Mouse (Mus musculus) adrenal gland, adult 2 months (tissue): ENCODE data around the gene Spon1. TPM values are rescaled to one million over a fixed set of nuclear protein-coding genes. Genes with fewer than 3 reads are reported as not detected.

Source experiments
- DNase-seq: peaks from one replicate; pipeline ENCODE4 v3.0.0; 2021
- polyA plus RNA-seq: library from polyadenylated mRNA; depleted of rRNA; stranded (reverse); fragments of >200 nt; gene quantifications from 2 replicates; pipeline ENCODE4 v1.2.3, GENCODE M21; 2012
- total RNA-seq, 2 experiments: library from RNA; stranded (reverse); gene quantifications; 2 replicates each; pipeline ENCODE4 v1.2.3; 2021

The Spon1 gene
- total and polyA plus RNA-seq, 3 experiments: 10.3 to 12.2 (median 10.4) TPM

DNA sequence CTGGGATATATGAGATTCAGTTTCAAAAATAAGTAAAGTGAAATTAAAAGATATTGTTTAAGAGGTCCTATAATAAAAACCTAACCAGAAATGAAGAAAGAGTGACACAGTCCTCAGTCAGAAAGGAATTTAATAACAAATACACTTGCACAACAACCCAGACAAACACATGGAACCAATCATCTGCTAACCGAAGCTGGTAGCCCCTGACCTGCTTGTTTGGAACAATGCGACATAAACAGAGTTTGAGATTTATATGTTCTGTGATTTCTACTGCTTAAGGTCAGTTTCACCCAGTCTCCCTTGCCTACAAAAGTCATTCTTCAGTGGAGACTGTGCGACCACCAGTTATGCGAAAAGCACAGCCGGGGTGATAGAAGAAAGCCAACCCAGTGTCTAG lies 138.1 kb downstream of the Spon1 start:
- DNase-seq: no peak

DNA sequence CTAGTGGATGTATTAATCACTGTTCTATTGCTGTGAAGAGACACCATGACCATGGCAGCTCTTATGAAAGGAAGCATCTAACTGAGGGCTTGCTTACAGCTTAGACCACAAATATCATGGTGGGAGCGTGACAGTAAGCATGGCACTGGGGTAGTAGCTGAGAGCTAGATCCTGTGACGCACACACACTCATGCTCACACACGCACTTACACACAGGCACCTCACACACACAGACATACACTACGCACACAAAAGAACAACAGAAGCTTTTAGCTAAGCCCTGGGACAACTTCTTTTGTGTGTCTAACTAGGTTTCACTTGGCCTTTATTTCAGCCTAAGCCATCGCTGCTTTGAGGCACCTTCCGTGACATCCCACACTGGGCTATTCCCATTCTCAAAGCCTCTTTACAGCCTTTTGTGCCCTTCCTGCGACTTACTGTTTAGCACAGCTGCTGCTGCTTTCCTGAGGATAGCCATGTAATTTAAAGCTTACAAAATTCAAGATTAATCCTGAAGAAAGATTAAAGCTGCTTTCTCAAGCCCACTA lies 138.6 kb downstream of the Spon1 start:
- no peak for DNase-seq

DNA sequence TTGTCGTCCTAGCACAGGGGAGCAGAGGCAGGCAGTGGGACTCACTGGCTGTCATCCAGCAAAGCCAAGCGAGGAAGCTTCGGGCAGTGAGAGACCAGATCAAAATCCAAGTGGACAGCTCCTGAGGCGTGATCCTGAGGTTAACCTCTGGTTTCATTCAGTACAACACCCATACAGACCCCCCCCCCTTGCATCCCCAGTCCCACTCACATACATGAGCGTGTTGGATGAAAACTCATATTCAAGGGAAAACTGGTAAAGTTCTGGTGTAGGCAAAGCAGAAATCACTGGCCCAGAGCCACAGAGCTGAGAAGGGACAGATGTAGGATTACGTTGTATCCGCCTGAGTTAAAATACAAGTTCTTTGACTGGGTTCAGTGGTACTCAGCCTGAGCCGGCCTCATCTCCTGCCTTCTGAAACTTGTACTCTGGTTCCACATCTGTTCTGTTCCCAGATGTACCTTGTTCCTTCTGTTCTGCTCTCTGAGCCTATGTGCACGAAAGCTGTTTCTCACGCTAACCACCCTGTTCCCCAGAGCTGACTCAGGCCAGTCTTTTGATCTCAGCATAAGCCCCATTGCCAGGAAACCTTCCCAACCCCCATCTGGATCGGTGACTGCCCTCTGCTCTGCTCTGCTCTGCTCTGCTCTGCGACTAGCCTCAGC lies 143.5 kb downstream of the Spon1 start:
- peak; percentile 44 for DNase-seq

DNA sequence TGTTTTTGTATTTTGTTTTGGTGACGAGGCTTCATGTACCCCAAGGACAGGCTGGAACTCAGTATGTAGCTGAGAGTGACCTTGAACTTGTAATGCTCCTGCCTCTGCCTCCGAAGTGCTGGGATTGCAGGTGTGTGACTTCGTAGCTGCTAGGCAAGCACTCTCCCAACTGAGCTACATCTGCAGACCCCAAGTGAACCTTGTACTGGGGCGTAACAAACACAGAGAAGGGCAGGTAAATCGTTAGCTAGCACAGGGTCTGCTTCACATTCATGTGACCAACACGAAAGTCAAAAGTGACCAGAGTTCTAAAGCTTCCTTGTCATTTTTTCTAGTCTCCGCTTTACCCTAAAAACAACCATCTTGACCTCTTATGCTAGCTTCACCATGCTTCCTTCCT lies 145.1 kb downstream of the Spon1 start:
- no peak for DNase-seq

DNA sequence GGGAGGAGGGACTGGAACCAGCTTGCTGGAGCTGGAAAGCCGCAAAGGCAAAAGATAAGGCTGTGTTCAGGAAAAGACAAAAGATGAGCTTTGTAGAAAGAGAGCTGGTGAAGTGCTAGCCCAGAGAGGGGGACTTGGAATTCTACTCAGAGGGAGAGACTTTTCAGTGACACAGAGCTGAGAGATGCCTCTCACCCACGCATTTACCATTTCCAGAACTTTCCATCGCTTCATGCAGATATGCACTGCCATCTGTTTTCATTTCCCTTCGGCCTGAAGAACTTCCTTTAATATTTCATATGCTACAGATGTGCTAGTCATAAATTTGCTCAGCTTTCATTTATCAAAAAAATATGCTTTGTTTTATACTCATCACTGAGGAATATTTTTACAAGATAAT lies 150.1 kb downstream of the Spon1 start:
- no peak for DNase-seq

DNA sequence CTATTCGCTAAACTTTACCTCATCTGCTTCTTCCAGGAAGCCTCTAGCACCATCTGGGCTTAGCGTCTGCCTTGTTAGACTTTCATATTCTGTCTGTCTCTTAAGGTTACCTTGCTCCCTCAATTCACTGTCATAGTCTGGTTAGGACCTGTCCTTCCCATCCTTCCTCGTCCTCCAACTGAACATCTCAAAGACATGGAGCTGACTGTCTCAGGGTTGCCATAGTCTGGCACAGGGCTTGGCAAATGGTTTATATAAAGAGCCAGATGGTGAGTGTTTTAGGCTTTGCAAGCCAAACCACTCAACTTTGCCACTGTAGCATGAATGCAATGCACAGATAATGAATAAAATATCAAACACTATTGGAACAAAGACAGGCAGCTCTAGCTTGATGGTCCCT lies 153.1 kb downstream of the Spon1 start:
- DNase-seq: no peak

DNA sequence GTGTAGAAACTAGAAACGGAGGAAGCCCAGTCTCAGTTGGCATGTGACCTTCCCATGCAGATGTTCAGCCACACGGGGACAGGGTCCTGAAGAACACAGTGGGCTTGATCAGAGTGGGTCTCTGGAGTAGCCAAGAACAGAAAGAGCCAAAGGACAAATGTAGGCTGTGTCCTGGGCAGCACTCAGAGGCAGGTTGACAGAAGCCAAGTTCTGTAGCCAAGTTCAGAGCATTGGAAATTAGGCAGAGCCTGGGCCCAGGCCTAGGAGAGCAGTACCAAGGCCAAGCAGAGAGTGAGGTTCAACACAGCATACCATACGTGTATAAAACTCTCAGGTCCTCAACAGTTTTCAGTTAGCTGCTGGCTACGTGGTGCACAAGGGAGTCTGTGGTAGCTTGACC lies 153.7 kb downstream of the Spon1 start:
- no peak for DNase-seq

DNA sequence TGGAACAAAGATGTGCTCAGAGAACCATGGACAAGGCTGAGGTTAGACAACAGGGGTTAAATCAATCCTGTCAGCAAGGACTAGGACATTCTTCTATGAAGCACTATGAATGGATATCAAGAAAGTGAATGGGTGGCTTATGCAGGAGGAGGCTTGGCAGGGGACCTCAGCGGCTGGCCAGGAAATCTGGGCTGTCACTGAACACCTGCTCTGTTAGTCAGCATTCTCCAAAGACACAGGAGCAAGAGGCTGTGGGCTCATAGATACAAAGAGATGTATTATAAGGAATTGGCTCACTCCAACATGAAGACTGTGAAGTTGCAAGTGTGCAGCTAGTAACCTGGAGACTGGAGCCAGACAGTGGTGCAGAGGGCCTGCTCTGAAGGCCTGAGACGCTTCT lies 154.3 kb downstream of the Spon1 start:
- no peak for DNase-seq

DNA sequence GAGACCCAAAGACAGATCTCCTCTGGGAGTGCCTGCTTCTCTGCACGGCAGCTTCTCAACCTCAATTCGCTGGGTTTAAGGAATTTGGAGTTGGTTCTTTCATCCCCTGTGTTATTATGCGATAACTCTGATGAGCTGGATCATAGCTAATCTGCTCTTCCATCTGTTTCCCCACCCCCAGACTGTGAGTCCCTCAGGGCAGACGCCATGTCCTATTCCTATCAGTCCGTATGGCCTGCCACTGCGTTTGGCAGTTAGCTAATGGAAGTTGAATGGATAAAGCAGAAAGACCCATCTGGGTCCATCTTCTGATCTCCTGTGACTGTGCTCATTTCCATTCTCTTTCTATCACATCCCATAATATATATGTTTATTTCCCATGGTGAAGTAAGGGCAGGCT lies 158.8 kb downstream of the Spon1 start:
- DNase-seq: no peak

DNA sequence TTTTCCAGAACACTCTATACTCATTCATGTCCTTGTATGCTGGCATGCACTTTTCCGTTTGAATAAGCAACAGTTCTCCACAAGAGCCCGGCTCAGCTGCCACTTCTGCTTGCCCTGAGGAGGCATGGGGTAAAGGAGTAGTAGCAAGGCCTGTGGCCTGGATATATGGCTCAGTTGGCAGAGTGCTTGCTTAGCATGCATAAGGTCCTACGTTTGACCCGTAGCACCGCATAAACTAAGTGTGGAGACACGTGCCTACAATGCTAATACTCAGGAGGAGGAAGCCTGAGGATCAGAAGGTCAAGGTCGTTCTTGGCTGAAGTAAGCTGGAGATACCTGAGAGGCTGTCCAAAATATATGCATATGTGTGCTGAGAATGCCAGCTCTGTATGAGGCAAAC lies 185.1 kb downstream of the Spon1 start:
- DNase-seq: no peak

DNA sequence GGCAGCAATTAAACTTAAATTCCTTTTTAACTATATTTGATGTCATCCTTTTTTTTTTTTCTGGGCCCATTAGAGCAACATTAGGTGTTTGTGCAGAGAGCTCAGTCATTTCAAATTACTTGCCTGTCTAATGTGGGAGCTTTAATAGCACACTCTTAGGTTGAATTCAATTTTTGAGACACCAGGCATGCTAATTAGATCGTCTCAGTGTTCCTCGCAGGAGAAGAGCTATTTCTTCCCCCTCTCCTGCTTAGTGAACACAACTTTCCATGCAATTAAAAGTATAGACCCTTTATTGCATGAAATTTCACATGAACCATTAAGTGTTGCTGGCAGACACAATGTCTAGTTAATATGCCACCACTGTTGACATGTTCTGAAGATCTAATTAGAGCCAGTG lies 189.6 kb downstream of the Spon1 start:
- DNase-seq: no peak

DNA sequence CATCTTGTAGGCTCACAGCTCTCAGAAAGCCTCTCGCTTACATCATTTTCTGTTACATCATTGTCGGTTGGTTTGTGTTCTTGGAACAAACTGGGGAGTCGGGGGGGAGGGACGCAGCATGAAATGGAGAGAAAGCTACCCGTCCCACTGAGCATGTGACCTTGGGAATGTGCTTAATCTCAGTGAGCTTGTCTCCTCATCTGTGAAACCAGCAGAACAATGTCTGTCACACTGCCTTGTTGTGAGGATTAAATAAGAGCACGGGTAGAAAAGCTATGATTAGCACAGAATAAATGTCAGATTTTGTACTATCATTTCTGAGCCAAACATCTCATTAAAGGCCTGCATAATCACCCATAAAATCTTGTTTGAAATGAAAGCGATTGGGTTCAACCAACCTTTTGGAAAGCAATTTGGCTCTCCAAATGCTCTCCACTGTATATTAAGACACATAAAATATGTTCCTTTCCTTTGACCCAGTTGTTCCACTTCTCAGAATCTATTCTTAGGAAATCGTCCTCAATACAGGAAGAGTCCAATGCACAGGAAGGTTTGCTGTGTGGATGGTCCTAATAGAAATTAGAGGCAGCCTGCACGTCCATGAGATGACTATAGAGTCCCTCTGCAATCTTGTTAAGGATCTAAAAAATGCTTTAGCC lies 195.2 kb downstream of the Spon1 start:
- DNase-seq: no peak

DNA sequence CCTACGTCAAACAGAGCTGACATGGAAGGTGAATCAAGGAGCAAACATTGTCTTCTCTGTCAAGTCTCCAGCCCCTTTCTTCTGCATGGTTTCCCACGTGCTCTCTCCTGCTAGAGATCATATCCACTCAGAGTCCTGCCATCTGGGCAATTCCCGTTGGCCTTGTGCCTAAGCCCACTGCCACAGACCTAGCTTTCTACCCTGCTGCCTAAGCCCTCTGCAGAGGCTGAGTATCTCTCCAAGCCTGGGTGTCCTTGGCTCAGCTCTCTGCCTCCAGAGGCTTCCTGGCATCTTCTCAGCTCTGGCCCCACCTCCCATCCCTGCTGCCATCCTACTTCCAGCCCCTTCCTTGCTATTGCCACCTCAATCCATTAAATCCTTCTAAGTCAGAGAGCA lies 195.7 kb downstream of the Spon1 start:
- DNase-seq: peak; percentile 45

DNA sequence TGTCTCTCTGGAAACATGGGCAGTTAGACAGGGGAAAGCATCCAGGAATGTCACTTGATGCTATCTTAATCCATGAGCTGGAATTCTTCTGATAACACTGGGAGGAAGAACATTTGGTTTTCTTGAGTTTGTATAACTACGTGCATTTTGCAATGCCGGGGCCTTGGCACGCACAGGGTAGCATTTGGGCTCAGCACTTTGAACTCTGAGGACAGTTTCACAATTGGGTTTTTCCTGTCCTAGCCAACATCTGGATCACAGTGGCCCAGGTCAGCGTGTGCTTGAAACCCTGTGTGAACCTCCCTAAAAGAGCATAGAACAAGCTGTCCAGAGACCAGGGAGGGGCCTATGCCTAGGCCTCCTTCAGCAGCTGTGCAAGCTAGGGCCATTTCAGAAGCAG lies 196.3 kb downstream of the Spon1 start:
- peak; percentile 43 for DNase-seq

DNA sequence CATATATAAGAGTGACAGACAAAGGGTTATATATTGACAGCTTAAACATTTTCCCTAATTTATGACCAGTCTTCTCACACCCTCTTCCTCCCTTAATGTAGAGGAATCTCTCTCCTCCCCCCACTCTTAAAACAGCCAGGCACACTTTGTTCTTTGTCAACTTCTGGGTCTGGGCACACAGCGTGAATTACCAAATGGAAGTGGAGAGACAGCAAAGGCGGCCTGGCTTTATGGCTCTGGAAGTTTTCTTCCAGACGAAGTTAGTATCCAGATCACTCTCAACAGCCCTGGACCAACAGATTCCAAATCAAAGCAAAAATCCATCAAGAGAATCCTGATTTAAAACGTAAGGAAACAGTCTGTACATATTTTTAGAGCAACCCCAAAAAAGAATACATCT lies 198.0 kb downstream of the Spon1 start:
- DNase-seq: no peak

DNA sequence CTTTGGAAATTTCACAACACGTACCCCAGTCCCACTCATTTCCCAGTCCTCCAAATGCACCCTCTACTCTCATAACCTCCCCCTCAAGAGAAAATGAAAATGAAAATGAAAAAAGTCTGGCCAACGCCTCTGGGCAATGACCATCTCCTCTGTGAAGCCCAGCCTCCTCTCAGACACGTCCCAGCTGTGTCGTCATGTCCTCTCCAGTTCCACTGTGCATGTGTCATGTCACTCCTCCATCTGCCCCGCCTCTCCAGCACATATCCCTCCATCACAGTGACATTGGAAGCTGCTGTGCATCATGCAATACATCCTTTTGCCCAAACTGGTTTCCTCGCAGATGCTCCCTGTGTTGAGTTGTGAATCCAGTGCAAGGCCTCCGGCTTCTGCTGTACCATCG lies 199.8 kb downstream of the Spon1 start:
- no peak for DNase-seq

DNA sequence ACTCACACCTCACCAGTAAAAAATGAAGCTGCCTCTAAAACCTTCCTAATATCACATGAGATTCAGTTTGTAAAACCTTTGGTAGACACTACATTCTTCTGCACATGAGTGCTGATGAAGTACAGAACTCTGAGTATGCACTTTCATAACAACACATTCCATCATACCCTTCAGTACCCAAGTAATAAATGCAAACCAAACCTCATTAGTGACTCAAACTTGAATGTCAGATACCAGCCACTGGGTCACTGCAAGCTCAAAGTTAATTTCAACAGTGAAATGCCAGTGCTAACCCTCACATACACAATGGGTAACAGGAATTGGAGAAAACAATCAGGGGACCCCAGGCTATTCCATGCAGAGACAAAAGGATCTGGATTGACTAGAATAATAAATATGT lies 203.4 kb downstream of the Spon1 start:
- DNase-seq: no peak

DNA sequence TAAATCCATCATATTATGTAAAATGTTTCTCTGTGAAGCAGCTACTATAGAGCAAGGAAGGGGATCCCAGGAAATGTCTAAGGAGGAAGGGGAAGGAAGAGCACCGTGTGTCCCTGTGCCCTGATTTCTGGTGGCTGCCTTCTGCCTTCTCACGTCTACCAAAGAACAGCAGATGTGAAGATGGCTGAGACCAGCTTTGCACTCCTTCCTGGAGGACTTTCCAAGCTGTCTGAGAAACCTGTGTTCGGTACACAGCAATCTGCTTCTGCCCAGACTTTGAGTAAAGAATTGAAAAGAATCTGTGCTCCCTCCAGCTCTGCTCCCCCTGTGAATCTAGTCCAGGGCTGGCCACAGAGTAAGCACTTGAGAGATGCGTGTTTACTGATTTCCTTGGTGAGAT lies 206.7 kb downstream of the Spon1 start:
- no peak for DNase-seq

DNA sequence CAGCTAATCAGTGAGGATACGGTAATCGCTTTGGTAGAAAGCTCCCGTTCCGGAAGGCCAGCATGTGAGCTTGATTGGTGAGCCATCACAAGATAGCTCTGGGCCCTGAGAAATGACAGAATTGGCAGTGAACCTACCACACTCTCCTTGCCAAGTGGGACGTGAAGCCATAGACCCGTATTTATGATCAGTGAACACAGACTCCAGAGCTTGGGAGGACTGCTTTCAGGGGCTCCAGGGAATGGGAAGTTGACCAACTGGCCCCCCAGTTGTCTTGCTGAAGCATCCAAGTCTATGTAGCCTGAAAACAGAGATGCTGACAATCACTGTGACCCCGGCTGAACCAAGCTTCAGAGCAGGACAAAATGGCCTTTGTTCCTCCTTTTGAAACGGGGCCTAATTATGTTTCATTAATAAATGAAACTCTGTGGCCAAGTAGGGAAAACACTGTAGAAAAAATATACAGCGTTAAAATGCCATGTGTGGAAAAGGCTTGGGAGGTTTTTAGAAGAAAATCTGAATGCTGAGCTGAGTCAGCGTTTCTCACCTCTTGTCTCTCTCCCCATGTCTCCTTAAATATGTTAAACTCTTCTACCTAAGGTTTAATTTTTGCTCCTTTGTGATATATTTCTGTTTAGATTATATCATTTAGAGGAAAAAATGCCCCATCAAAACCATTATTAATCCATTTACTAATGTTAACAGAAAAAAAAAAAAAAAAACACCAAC lies 220.8 kb downstream of the Spon1 start:
- DNase-seq: peak; percentile 7

DNA sequence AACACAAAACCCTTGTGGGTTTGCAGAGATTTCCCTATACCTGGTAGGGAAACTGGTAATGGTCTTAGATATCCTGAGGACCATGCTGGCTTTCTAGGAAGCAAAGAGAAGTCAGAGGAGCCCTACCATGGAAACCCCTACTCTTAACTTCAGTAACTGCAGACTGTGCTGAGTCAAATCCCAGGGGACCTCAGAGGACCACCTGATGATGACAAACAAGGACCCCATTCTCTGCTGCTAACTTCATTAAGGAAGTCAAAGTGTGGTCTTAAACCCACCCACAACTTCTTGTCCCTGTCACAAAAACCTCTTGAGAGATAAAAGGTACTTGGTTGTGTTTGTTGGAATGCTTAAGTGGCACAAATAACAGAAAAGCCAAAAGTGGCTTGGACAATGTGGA lies 222.4 kb downstream of the Spon1 start:
- DNase-seq: no peak

DNA sequence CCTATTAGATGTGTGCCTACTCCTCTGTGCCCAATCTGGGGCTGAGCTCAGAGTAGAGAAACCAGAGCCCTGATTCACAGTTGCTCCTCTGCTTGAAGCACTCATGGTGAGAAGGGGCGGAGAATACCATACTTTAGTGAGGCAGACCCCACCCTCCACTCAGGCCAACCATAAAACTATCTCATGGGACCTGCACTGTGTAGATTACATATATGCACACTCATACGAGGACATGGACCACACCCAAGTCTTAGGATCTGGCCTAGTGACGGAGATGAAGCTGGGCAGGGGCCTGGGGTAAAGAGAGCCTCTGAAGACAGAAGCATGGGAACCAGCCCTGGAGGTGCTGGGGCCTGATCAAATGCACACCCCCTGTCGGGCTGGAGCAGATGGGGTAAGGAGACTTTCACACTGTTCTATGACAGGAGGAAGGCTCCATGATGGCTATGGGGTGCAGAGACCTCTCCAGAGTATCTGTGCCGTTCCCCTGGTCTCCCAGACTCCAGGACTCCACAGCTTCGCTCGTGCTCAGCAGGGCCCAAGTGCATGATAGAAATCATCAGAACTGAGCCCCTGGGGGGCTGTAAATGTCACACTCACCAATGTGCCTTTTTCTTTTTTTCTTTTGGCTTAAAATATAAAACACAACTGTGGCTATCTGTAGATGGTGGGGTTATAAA lies 232.0 kb downstream of the Spon1 start:
- DNase-seq: no peak

DNA sequence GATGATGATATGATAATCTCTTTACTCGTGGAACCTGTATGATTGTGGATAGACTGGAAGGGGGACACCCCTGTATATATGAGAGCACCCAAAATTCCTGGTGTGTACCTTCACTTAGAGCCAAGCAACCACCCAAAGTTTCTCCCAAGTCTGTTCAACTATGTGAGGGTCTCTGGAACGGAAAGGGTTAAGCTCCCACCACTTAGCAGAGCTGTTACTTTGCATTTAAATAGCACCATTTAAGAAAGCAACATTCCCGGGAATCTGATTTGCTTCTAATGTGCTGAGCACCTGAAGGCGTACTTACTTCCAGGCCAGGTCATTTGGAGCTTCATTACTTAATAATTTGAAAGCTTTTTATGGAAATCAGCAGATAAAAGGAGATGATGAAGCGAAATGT lies 238.4 kb downstream of the Spon1 start:
- DNase-seq: no peak

DNA sequence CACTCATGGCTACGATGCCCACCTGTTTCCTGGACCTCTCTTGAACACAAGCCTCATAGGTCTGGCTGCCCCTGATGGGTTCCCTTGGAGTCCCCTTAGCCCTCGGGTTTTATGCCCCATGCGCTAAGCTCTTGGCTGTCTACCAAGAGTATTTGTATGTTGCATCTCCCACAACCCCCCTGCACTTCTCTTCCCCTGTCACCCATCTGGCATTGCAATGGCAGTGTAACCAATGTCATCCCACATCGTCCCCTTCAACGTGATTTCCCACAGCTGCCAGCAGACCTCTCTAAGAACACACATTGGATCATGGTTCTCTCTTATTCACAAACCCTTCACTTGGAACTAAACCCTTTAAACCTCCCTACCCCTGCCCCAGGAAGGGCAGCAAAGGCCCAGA lies 239.7 kb downstream of the Spon1 start:
- no peak for DNase-seq
